7 mouse cellular contexts compared by ENCODE assay signal in genomic region chr5:121824121-121824520, GRCm38 (mm10). TPM values are rescaled to one million over a fixed set of nuclear protein-coding genes. Genes with fewer than 3 reads are reported as not detected.
A peak's percentile ranks its signal among the peaks of the same experiment; 100 is the strongest.
DNase-seq lines count a peak whose midpoint lies in the region; ATAC-seq and TF ChIP-seq lines count a peak whose summit lies in the region.

No protein-coding gene starts in this region.

- DNase-seq in liver, adult 2 months (ENCODE audit: extremely low read depth, low read depth, low spot score): no peak
- no peak for DNase-seq in layer of hippocampus, postnatal 36 days

- H3K9me3 ChIP-seq in midbrain, embryonic 13.5 days: no peaks in the 10 kb centered on the region
- no peaks in the 10 kb centered on the region for H3K9me3 ChIP-seq in midbrain, embryonic 16.5 days (replicated peaks; ENCODE audit: control insufficient read depth, low read length, poor library complexity, severe bottlenecking)
- no peaks in the 10 kb centered on the region for H3K9me3 ChIP-seq in heart, embryonic 16.5 days (replicated peaks; ENCODE audit: control insufficient read depth, low read length)

- TF ChIP-seq CTCF in liver, adult 2 months (IDR thresholded peaks at IDR 0.05; ENCODE audit: low read depth, low read length): no peak

- no peak overlapping the region for H3K4me2 ChIP-seq in midbrain, embryonic 13.5 days (replicated peaks)
- H3K4me2 ChIP-seq in midbrain, embryonic 16.5 days (ENCODE audit: low read length): no peak overlapping the region
- H3K4me2 ChIP-seq in heart, embryonic 16.5 days (ENCODE audit: low read depth, low read length): no peak overlapping the region

- peaks cover 31% of the 10 kb centered on the region for H3K36me3 ChIP-seq in midbrain, embryonic 13.5 days
- peaks cover 3% of the 10 kb centered on the region; the same call in 1 of the 2 replicates for H3K36me3 ChIP-seq in midbrain, embryonic 16.5 days (ENCODE audit: control insufficient read depth, insufficient read depth, low read length)
- H3K36me3 ChIP-seq in heart, embryonic 16.5 days (ENCODE audit: control insufficient read depth, insufficient read depth): peaks cover 28% of the 10 kb centered on the region
- H3K36me3 ChIP-seq in liver, adult 2 months (ENCODE audit: control insufficient read depth, insufficient read depth, low read length): peaks cover 18% of the 10 kb centered on the region; the same call in 1 of the 2 replicates

- H3K4me1 ChIP-seq in midbrain, embryonic 13.5 days (replicated peaks): peaks cover 12% of the 10 kb centered on the region
- H3K4me1 ChIP-seq in midbrain, embryonic 16.5 days (ENCODE audit: control insufficient read depth, insufficient read depth, low read length): peaks cover 10% of the 10 kb centered on the region
- H3K4me1 ChIP-seq in heart, embryonic 16.5 days (ENCODE audit: control insufficient read depth, insufficient read depth, low read length): peaks cover 42% of the 10 kb centered on the region
- peaks cover 16% of the 10 kb centered on the region for H3K4me1 ChIP-seq in liver, adult 2 months (ENCODE audit: control insufficient read depth, insufficient read depth, low read length)

- ATAC-seq in midbrain, embryonic 13.5 days: no peak
- ATAC-seq in midbrain, embryonic 16.5 days: no peak
- ATAC-seq in heart, embryonic 16.5 days (replicated peaks; ENCODE audit: extremely low read depth, insufficient read depth, low FRiP score): no peak; the same call in 1 of the 2 replicates
- ATAC-seq in neutrophil, adult 5-6 weeks (ENCODE audit: extremely low read depth, insufficient number of reproducible peaks, low FRiP score, poor library complexity, severe bottlenecking): peak; percentile 30; the same call in 1 of the 2 replicates
- ATAC-seq in inflammation-experienced regulatory T-cells, adult 6 months: no peak

- no peak overlapping the region for H3K4me3 ChIP-seq in midbrain, embryonic 13.5 days (replicated peaks)
- no peak overlapping the region for H3K4me3 ChIP-seq in midbrain, embryonic 16.5 days (ENCODE audit: low read depth, low read length)
- H3K4me3 ChIP-seq in heart, embryonic 16.5 days (ENCODE audit: low read length): no peak overlapping the region
- no peak overlapping the region for H3K4me3 ChIP-seq in liver, adult 2 months (ENCODE audit: insufficient read depth, low read depth, low read length)

- peaks cover 37% of the 10 kb centered on the region; the same call in 1 of the 2 replicates for H3K79me2 ChIP-seq in liver, adult 2 months (ENCODE audit: control insufficient read depth, insufficient read depth, low read length)

- no peak for TF ChIP-seq POLR2A in liver, adult 2 months (IDR thresholded peaks at IDR 0.05; ENCODE audit: extremely low read depth, insufficient read depth, low read length)

- H3K27ac ChIP-seq in midbrain, embryonic 13.5 days: peak overlapping the region; percentile 64
- no peak overlapping the region for H3K27ac ChIP-seq in midbrain, embryonic 16.5 days (ENCODE audit: low read length)
- H3K27ac ChIP-seq in heart, embryonic 16.5 days (ENCODE audit: low read length): peak overlapping the region; percentile 79
- peak overlapping the region; percentile 63 for H3K27ac ChIP-seq in liver, adult 2 months (replicated peaks; ENCODE audit: insufficient read depth, low read depth, low read length)

- peaks cover 20% of the 10 kb centered on the region; the same call in 1 of the 2 replicates for H3K27me3 ChIP-seq in midbrain, embryonic 13.5 days
- no peaks in the 10 kb centered on the region for H3K27me3 ChIP-seq in midbrain, embryonic 16.5 days (ENCODE audit: control insufficient read depth, insufficient read depth, low read depth, low read length)
- no peaks in the 10 kb centered on the region for H3K27me3 ChIP-seq in heart, embryonic 16.5 days (ENCODE audit: control insufficient read depth, insufficient read depth, low read length)
- H3K27me3 ChIP-seq in liver, adult 2 months (ENCODE audit: control insufficient read depth, insufficient read depth, low read length): no peaks in the 10 kb centered on the region

- no peak overlapping the region for H3K9ac ChIP-seq in midbrain, embryonic 13.5 days (replicated peaks)
- no peak overlapping the region for H3K9ac ChIP-seq in midbrain, embryonic 16.5 days (ENCODE audit: low read depth, low read length)
- peak overlapping the region; percentile 45; the same call in 1 of the 2 replicates for H3K9ac ChIP-seq in heart, embryonic 16.5 days (ENCODE audit: low read length)
- peak overlapping the region; percentile 36; the same call in 1 of the 2 replicates for H3K9ac ChIP-seq in liver, adult 2 months (ENCODE audit: low read depth, low read length)

- WGBS in midbrain, embryonic 13.5 days: 67% methylated on average over 4 of the region's 4 CpGs
- WGBS in midbrain, embryonic 16.5 days: 80% methylated on average over 4 of the region's 4 CpGs
- WGBS in heart, embryonic 16.5 days: 58% methylated on average over 4 of the region's 4 CpGs
- 68% methylated on average over 4 of the region's 4 CpGs for WGBS in liver, adult 2 months

RNA-seq across cellular contexts. Expression of gene Sh2b3, which starts 13.3 kb away (rescaled TPM):
- 5.3 and 6.0 TPM in 2 replicates for polyA plus RNA-seq in midbrain, embryonic 13.5 days (2015; fragmentation: Nextera tagmentation; extraction: Ambion mirVana)
- 6.1 and 6.7 TPM in 2 replicates for polyA plus RNA-seq in midbrain, embryonic 16.5 days (2015; fragmentation: Nextera tagmentation; extraction: Ambion mirVana)
- 12.0 and 13.3 TPM in 2 replicates for polyA plus RNA-seq in heart, embryonic 16.5 days (2015; fragmentation: Nextera tagmentation; extraction: Ambion mirVana)
- total RNA-seq in liver, adult 2 months (2014; rRNA removed): 7.0 and 8.7 TPM in 2 replicates
- 11.1 and 14.2 TPM in 2 replicates for polyA plus RNA-seq in liver, adult 2 months (2012; rRNA removed)
- total RNA-seq in neutrophil, adult 5-6 weeks (2017): 77.7 and 81.7 TPM in 2 replicates
- total RNA-seq in layer of hippocampus, postnatal 36 days (2021): 10 to 100 TPM; 21.6 to 22.1 TPM
- polyA plus RNA-seq in inflammation-experienced regulatory T-cells, adult 6 months (2017; shearing (Covaris generic)): 10 to 100 TPM in 2 of 3 experiments, 1 to 10 TPM in 1; 4.6 to 15.4 (median 13.6) TPM

RNA-seq across cellular contexts. Expression of gene Pheta1, which starts 24.7 kb away (rescaled TPM):
- 52.3 and 56.8 TPM in 2 replicates for polyA plus RNA-seq in midbrain, embryonic 13.5 days (2015; fragmentation: Nextera tagmentation; extraction: Ambion mirVana)
- polyA plus RNA-seq in midbrain, embryonic 16.5 days (2015; fragmentation: Nextera tagmentation; extraction: Ambion mirVana): 43.4 and 51.3 TPM in 2 replicates
- 15.3 and 19.4 TPM in 2 replicates for polyA plus RNA-seq in heart, embryonic 16.5 days (2015; fragmentation: Nextera tagmentation; extraction: Ambion mirVana)
- total RNA-seq in liver, adult 2 months (2014; rRNA removed): 7.1 and 7.4 TPM in 2 replicates
- 11.6 and 12.0 TPM in 2 replicates for polyA plus RNA-seq in liver, adult 2 months (2012; rRNA removed)
- 1.1 and 1.5 TPM in 2 replicates for total RNA-seq in neutrophil, adult 5-6 weeks (2017)
- total RNA-seq in layer of hippocampus, postnatal 36 days (2021): 10 to 100 TPM in 1 of 2 experiments, 1 to 10 TPM in 1; 8.8 to 11.1 TPM
- 1 to 10 TPM in 2 of 3 experiments, under 1 TPM in 1; 0.25 to 1.5 (median 1.0) TPM for polyA plus RNA-seq in inflammation-experienced regulatory T-cells, adult 6 months (2017; shearing (Covaris generic))

Comparison
In these comparisons a context has a peak if more than half of its experiments do, and no peak if none do; other contexts are left out.
1. H3K9ac ChIP-seq: peak in heart, embryonic 16.5 days (single experiment) and liver, adult 2 months (single experiment); none in midbrain, embryonic 13.5 days (single experiment) and midbrain, embryonic 16.5 days (single experiment).